ENCODE assay signal across 9 mouse cellular contexts in genomic region chr6:34684886-34685285, GRCm38 (mm10).
DNase-seq lines count a peak whose midpoint lies in the region; ATAC-seq and TF ChIP-seq lines count a peak whose summit lies in the region.
"Had no signal": no experiment of that assay in that cellular context is flagged by ENCODE, and none has a peak within 500 bp of the region (broad histone marks: within the 10 kb centered on the region; RNA-seq: fewer than 3 reads in every experiment).

No protein-coding gene starts in this region.

- peak; percentile 41 to 52 for DNase-seq in heart, adult 2 months
- peak; percentile 40 for DNase-seq in kidney, adult 9 months
- DNase-seq in MN1 (ENCODE audit: low spot score) (no peak), adipocyte (ENCODE audit: low spot score) (no peak)
- DNase-seq in cerebellum, adult 2 months: no peak

- ATAC-seq in forebrain, embryonic 16.5 days: no peak
- no peak for ATAC-seq in forebrain, embryonic 13.5 days
- ATAC-seq in neural tube, embryonic 12.5 days (ENCODE audit: low FRiP score, low read depth): no peak

- no peaks in the 10 kb centered on the region for H3K27me3 ChIP-seq in forebrain, embryonic 16.5 days (replicated peaks; ENCODE audit: control insufficient read depth, insufficient read depth, low read length)
- H3K27me3 ChIP-seq in forebrain, embryonic 13.5 days: no peaks in the 10 kb centered on the region
- no peaks in the 10 kb centered on the region for H3K27me3 ChIP-seq in heart, adult 2 months (ENCODE audit: control insufficient read depth, insufficient read depth, low read length)
- no peaks in the 10 kb centered on the region for H3K27me3 ChIP-seq in neural tube, embryonic 12.5 days (replicated peaks)
- no peaks in the 10 kb centered on the region for H3K27me3 ChIP-seq in cerebellum, adult 2 months (ENCODE audit: control insufficient read depth, insufficient read depth, low read length)

- H3K4me1 ChIP-seq in forebrain, embryonic 16.5 days (replicated peaks; ENCODE audit: control insufficient read depth, insufficient read depth, low read length): peaks cover 4% of the 10 kb centered on the region; the same call in 1 of the 2 replicates
- peaks cover 7% of the 10 kb centered on the region; the same call in 1 of the 2 replicates for H3K4me1 ChIP-seq in forebrain, embryonic 13.5 days
- H3K4me1 ChIP-seq in heart, adult 2 months (ENCODE audit: control insufficient read depth, insufficient read depth, low read length): peaks cover 18% of the 10 kb centered on the region
- H3K4me1 ChIP-seq in neural tube, embryonic 12.5 days: no peaks in the 10 kb centered on the region
- no peaks in the 10 kb centered on the region for H3K4me1 ChIP-seq in cerebellum, adult 2 months (ENCODE audit: control insufficient read depth, insufficient read depth, low read length)

- no peak overlapping the region for H3K4me2 ChIP-seq in forebrain, embryonic 16.5 days (ENCODE audit: low read length)
- H3K4me2 ChIP-seq in forebrain, embryonic 13.5 days: no peak overlapping the region
- H3K4me2 ChIP-seq in neural tube, embryonic 12.5 days (replicated peaks): no peak overlapping the region

- H3K4me3 ChIP-seq in forebrain, embryonic 16.5 days (replicated peaks; ENCODE audit: low read length): no peak overlapping the region
- H3K4me3 ChIP-seq in forebrain, embryonic 13.5 days: no peak overlapping the region
- no peak overlapping the region for H3K4me3 ChIP-seq in heart, adult 2 months
- no peak overlapping the region for H3K4me3 ChIP-seq in neural tube, embryonic 12.5 days
- H3K4me3 ChIP-seq in cerebellum, adult 2 months (replicated peaks; ENCODE audit: insufficient read depth, low read depth, low read length): no peak overlapping the region

- TF ChIP-seq CTCF in heart, adult 2 months (IDR thresholded peaks at IDR 0.05): no peak
- no peak for TF ChIP-seq CTCF in cerebellum, adult 2 months (IDR thresholded peaks at IDR 0.05; ENCODE audit: borderline replicate concordance, insufficient read depth, low read depth, low read length)

- H3K36me3 ChIP-seq in forebrain, embryonic 16.5 days (ENCODE audit: control insufficient read depth, insufficient read depth): no peaks in the 10 kb centered on the region
- H3K36me3 ChIP-seq in forebrain, embryonic 13.5 days (ENCODE audit: poor library complexity, severe bottlenecking): no peaks in the 10 kb centered on the region
- H3K36me3 ChIP-seq in heart, adult 2 months (ENCODE audit: control insufficient read depth, insufficient read depth, low read length): peaks cover 17% of the 10 kb centered on the region
- H3K36me3 ChIP-seq in neural tube, embryonic 12.5 days: no peaks in the 10 kb centered on the region

- no peaks in the 10 kb centered on the region for H3K9me3 ChIP-seq in forebrain, embryonic 16.5 days (ENCODE audit: control insufficient read depth, low read length)
- no peaks in the 10 kb centered on the region for H3K9me3 ChIP-seq in forebrain, embryonic 13.5 days (replicated peaks)
- H3K9me3 ChIP-seq in neural tube, embryonic 12.5 days: no peaks in the 10 kb centered on the region

- H3K79me2 ChIP-seq in heart, adult 2 months (replicated peaks; ENCODE audit: control insufficient read depth, insufficient read depth, low read length): no peaks in the 10 kb centered on the region

- 49% methylated on average over 8 of the region's 8 CpGs for WGBS in forebrain, embryonic 16.5 days
- whole genome bisulfite sequencing in forebrain, embryonic 13.5 days: 59% methylated on average over 8 of the region's 8 CpGs
- WGBS in heart, adult 2 months: 24% methylated on average over 8 of the region's 8 CpGs
- WGBS in neural tube, embryonic 12.5 days: 57% methylated on average over 8 of the region's 8 CpGs
- WGBS in cerebellum, adult 2 months: 67% methylated on average over 8 of the region's 8 CpGs

- TF ChIP-seq EP300 in heart, adult 2 months (IDR thresholded peaks at IDR 0.05; ENCODE audit: insufficient read depth, low read depth, low read length): 0 out of 2 replicates have a peak, but pooled peaks have one; percentile 39

- 0 out of 2 replicates have a peak overlapping the region, but pooled peaks have one; percentile 5 for H3K9ac ChIP-seq in forebrain, embryonic 16.5 days (replicated peaks; ENCODE audit: low read depth, low read length)
- no peak overlapping the region for H3K9ac ChIP-seq in forebrain, embryonic 13.5 days
- H3K9ac ChIP-seq in heart, adult 2 months (ENCODE audit: low read depth, low read length): no peak overlapping the region
- 0 out of 2 replicates have a peak overlapping the region, but pooled peaks have one; percentile 18 for H3K9ac ChIP-seq in neural tube, embryonic 12.5 days
- H3K9ac ChIP-seq: liver, embryonic 14.5 days had no signal

- H3K27ac ChIP-seq in forebrain, embryonic 16.5 days (ENCODE audit: low read length): no peak overlapping the region
- no peak overlapping the region for H3K27ac ChIP-seq in forebrain, embryonic 13.5 days
- H3K27ac ChIP-seq in heart, adult 2 months: peak overlapping the region; percentile 70
- no peak overlapping the region for H3K27ac ChIP-seq in neural tube, embryonic 12.5 days
- H3K27ac ChIP-seq in cerebellum, adult 2 months (ENCODE audit: insufficient read depth, low read length): no peak overlapping the region
- H3K27ac ChIP-seq: liver, embryonic 14.5 days had no signal

- intact Hi-C loops in heart, adult 2 months (cut with DNase I): loop anchor here (2.0 to 5.0 kb wide), 4 partner anchors 42 to 138 kb away; no protein-coding TSS in a partner anchor

- TF ChIP-seq POLR2A in heart, adult 2 months (IDR thresholded peaks at IDR 0.05; ENCODE audit: insufficient read depth, low read depth, low read length): no peak
- TF ChIP-seq POLR2A in cerebellum, adult 2 months (IDR thresholded peaks at IDR 0.05; ENCODE audit: borderline replicate concordance, insufficient read depth, low read length): no peak

Comparison
In these comparisons a context has a peak if more than half of its experiments do, and no peak if none do; other contexts are left out.
1. H3K9ac ChIP-seq: peak in forebrain, embryonic 16.5 days (single experiment) and neural tube, embryonic 12.5 days (single experiment); none in forebrain, embryonic 13.5 days (single experiment) and heart, adult 2 months (single experiment).
2. DNase-seq: peak in heart, adult 2 months (2 of 2) and kidney, adult 9 months (single experiment); none in MN1 (single experiment), cerebellum, adult 2 months (0 of 2) and adipocyte (single experiment).